8 mouse cellular contexts compared by ENCODE assay signal in genomic region chr17:17624957-17625586, GRCm38 (mm10). TPM values are rescaled to one million over a fixed set of nuclear protein-coding genes. Genes with fewer than 3 reads are reported as not detected.
DNase-seq lines count a peak whose midpoint lies in the region; ATAC-seq and TF ChIP-seq lines count a peak whose summit lies in the region.

Lnpep (minus strand) TSS chr17:17625050.

- TF ChIP-seq POLR2A in ES-Bruce4 (IDR thresholded peaks at IDR 0.05; ENCODE audit: insufficient read depth, low read length), result peak; percentile 35

- TF ChIP-seq EP300 in ES-Bruce4 (IDR thresholded peaks at IDR 0.05; ENCODE audit: insufficient read depth, low read depth, low read length), result peak; percentile 64; the same call in 1 of the 2 replicates
- peak; percentile 81 for TF ChIP-seq EP300 in liver, postnatal 0 days (IDR thresholded peaks at IDR 0.05; ENCODE audit: low read depth)

- TF ChIP-seq CTCF in ES-Bruce4 (IDR thresholded peaks at IDR 0.05; ENCODE audit: low read depth, low read length), result no peak
- TF ChIP-seq CTCF in liver, postnatal 0 days (IDR thresholded peaks at IDR 0.05; ENCODE audit: low read depth), result 0 out of 2 replicates have a peak, but pooled peaks have one; percentile 5

- peak; percentile 87 for ATAC-seq in cerebellum, adult (ENCODE audit: insufficient number of reproducible peaks, low FRiP score, low TSS enrichment)
- ATAC-seq in forebrain, embryonic 13.5 days, result peak; percentile 95
- ATAC-seq in liver, postnatal 0 days, result peak; percentile 88
- ATAC-seq in neural tube, embryonic 14.5 days (ENCODE audit: low read depth), result peak; percentile 94

- H3K36me3 ChIP-seq in ES-Bruce4 (ENCODE audit: control insufficient read depth, insufficient read depth, low read length, poor library complexity, severe bottlenecking), result no peaks in the 10 kb centered on the region
- H3K36me3 ChIP-seq in forebrain, embryonic 13.5 days (ENCODE audit: poor library complexity, severe bottlenecking), result no peaks in the 10 kb centered on the region
- H3K36me3 ChIP-seq in liver, postnatal 0 days (replicated peaks; ENCODE audit: insufficient read depth, low read length), result no peaks in the 10 kb centered on the region
- no peaks in the 10 kb centered on the region for H3K36me3 ChIP-seq in neural tube, embryonic 14.5 days (ENCODE audit: control insufficient read depth, insufficient read depth, low read length)

- peak within 1 kb of the TSS; percentile 97 for H3K4me3 ChIP-seq in ES-Bruce4 (ENCODE audit: low read depth, low read length)
- H3K4me3 ChIP-seq in forebrain, embryonic 13.5 days, result peak within 1 kb of the TSS; percentile 97
- peak within 1 kb of the TSS; percentile 94 for H3K4me3 ChIP-seq in liver, postnatal 0 days (ENCODE audit: low read depth, low read length)
- peak within 1 kb of the TSS; percentile 91 for H3K4me3 ChIP-seq in neural tube, embryonic 14.5 days (ENCODE audit: low read depth, low read length)

- intact Hi-C loops in heart, postnatal 10 days (cut with DNase I), result loop anchor here (5.0 to 10.0 kb wide), 4 partner anchors 38 to 1800 kb away; no protein-coding TSS in a partner anchor

- peaks cover 13% of the 10 kb centered on the region for H3K9me3 ChIP-seq in ES-Bruce4 (replicated peaks; ENCODE audit: control insufficient read depth, insufficient read depth, low read length, poor library complexity, severe bottlenecking)
- H3K9me3 ChIP-seq in forebrain, embryonic 13.5 days (replicated peaks), result no peaks in the 10 kb centered on the region; the same call in 1 of the 2 replicates
- no peaks in the 10 kb centered on the region for H3K9me3 ChIP-seq in liver, postnatal 0 days (ENCODE audit: low read length)
- no peaks in the 10 kb centered on the region for H3K9me3 ChIP-seq in neural tube, embryonic 14.5 days (ENCODE audit: control insufficient read depth, low read length)

- peak within 1 kb of the TSS; percentile 94 for H3K27ac ChIP-seq in ES-Bruce4 (ENCODE audit: insufficient read depth, low read length)
- peak within 1 kb of the TSS; percentile 100 for H3K27ac ChIP-seq in forebrain, embryonic 13.5 days
- peak within 1 kb of the TSS; percentile 99 for H3K27ac ChIP-seq in liver, postnatal 0 days (ENCODE audit: low read depth)
- H3K27ac ChIP-seq in neural tube, embryonic 14.5 days (ENCODE audit: low read depth, low read length), result peak within 1 kb of the TSS; percentile 100

- 0% methylated on average over 43 of the region's 44 CpGs for WGBS in forebrain, embryonic 13.5 days
- WGBS in large intestine, adult 2 months, result 1% methylated on average over 44 of the region's 44 CpGs
- WGBS in liver, postnatal 0 days (ENCODE audit: insufficient replicate concordance), result under 1% methylated on average over 42 of the region's 44 CpGs
- 1% methylated on average over 43 of the region's 44 CpGs for WGBS in neural tube, embryonic 14.5 days

- H3K4me1 ChIP-seq in ES-Bruce4 (ENCODE audit: control insufficient read depth, insufficient read depth, low read length), result no peaks in the 10 kb centered on the region
- peaks cover 26% of the 10 kb centered on the region for H3K4me1 ChIP-seq in forebrain, embryonic 13.5 days
- peaks cover 22% of the 10 kb centered on the region for H3K4me1 ChIP-seq in liver, postnatal 0 days (ENCODE audit: insufficient read depth)
- H3K4me1 ChIP-seq in neural tube, embryonic 14.5 days (ENCODE audit: control insufficient read depth, insufficient read depth, low read length), result peaks cover 6% of the 10 kb centered on the region

- H3K9ac ChIP-seq in ES-Bruce4 (ENCODE audit: low read depth, poor library complexity, severe bottlenecking), result peak within 1 kb of the TSS; percentile 78
- H3K9ac ChIP-seq in forebrain, embryonic 13.5 days, result peak within 1 kb of the TSS; percentile 93
- peak within 1 kb of the TSS; percentile 97 for H3K9ac ChIP-seq in liver, postnatal 0 days (replicated peaks)
- H3K9ac ChIP-seq in neural tube, embryonic 14.5 days (replicated peaks; ENCODE audit: low read depth, low read length), result peak within 1 kb of the TSS; percentile 97

- H3K4me2 ChIP-seq in forebrain, embryonic 13.5 days, result peak within 1 kb of the TSS; percentile 76
- peak within 1 kb of the TSS; percentile 94 for H3K4me2 ChIP-seq in liver, postnatal 0 days (ENCODE audit: low read depth, low read length)
- peak within 1 kb of the TSS; percentile 66 for H3K4me2 ChIP-seq in neural tube, embryonic 14.5 days (ENCODE audit: low read depth, low read length)

- H3K27me3 ChIP-seq in ES-Bruce4 (ENCODE audit: control insufficient read depth, insufficient read depth, low read length, poor library complexity, severe bottlenecking), result no peaks in the 10 kb centered on the region
- H3K27me3 ChIP-seq in forebrain, embryonic 13.5 days, result no peaks in the 10 kb centered on the region
- H3K27me3 ChIP-seq in liver, postnatal 0 days (ENCODE audit: insufficient read depth, low read length), result no peaks in the 10 kb centered on the region
- no peaks in the 10 kb centered on the region; the same call in 1 of the 2 replicates for H3K27me3 ChIP-seq in neural tube, embryonic 14.5 days (ENCODE audit: control insufficient read depth, insufficient read depth, low read length)

- DNase-seq in heart, postnatal 10 days, result peak; percentile 95 to 96
- peak; percentile 73 for DNase-seq in large intestine, adult 2 months (ENCODE audit: low read depth, low spot score)
- peak; percentile 92 for DNase-seq in liver, postnatal 0 days
- DNase-seq in testis, postnatal 14 days (ENCODE audit: low spot score), result peak; percentile 91

RNA-seq across cellular contexts. Expression of gene Lnpep, which starts in this region (rescaled TPM):
- polyA plus RNA-seq in ES-Bruce4 (2011; ENCODE audit: insufficient read depth, insufficient read length, low read depth, missing spikeins), result 60.5 and 63.5 TPM in 2 replicates
- 8.9 and 9.2 TPM in 2 replicates for polyA plus RNA-seq in forebrain, embryonic 13.5 days (2015; fragmentation: Nextera tagmentation; extraction: Ambion mirVana)
- total RNA-seq in heart, postnatal 10 days (2021), result 100 to 1,000 TPM; 170 to 171 TPM
- polyA plus RNA-seq in large intestine, adult 2 months (2012; rRNA removed), result 5.4 and 8.3 TPM in 2 replicates
- polyA plus RNA-seq in liver, postnatal 0 days (2015; fragmentation: Nextera tagmentation; extraction: Ambion mirVana), result 2.4 and 3.1 TPM in 2 replicates
- polyA plus RNA-seq in neural tube, embryonic 14.5 days (2014; fragmentation: Nextera tagmentation; extraction: Ambion mirVana), result 11.9 and 17.7 TPM in 2 replicates

Comparison
In these comparisons a context has a peak if more than half of its experiments do, and no peak if none do; other contexts are left out.
1. Peak in every context shown above with its lines: DNase-seq, ATAC-seq, H3K4me3 ChIP-seq and H3K27ac ChIP-seq.